Mouse (Mus musculus): ENCODE measurements around the gene Farsb. TPM values are rescaled to one million over a fixed set of nuclear protein-coding genes. Genes with fewer than 3 reads are reported as not detected.

Gene Farsb
- polyA plus RNA-seq, 2 experiments from 2014 or later, result 64.1 to 76.8 TPM

DNA sequence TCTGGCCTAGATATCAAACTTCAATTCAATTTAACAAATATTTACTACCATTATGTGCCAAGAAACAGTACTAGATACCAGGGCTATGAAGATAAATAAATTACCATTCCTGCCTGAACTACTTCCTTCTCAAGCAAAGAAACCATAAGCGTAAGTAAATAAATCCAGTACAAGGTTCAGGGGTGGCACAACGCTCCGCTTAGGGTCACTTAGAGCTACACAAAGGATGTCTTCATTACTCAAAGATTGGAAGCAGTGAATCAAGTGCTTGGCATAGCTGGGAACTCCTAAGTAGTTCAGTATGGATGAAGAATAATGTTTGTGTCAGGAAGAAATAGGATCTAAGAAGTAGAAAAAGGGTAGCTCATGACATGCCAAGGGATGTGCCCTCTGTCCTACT lies 5.3 kb downstream of the Farsb start:
- ATAC-seq, result no peak

DNA sequence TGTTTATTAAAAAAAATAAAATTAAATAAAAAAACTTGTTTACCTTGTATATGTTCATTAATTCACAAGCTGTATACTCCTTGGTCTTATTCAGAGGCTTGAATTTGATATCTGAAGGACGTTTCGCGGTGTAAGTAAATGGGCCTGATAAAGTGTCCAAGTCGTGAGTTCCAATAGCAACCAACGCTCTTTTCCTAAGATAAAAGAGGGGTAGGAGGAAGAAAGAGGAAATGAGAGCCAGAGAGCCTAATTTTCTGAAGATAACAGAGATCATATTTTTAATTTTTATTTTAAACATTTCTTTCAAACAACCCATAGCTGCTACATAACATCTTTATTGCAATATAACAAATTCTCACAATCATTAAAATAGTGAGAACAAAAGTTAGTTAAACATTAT lies 16.3 kb downstream of the Farsb start:
- ATAC-seq, result no peak

DNA sequence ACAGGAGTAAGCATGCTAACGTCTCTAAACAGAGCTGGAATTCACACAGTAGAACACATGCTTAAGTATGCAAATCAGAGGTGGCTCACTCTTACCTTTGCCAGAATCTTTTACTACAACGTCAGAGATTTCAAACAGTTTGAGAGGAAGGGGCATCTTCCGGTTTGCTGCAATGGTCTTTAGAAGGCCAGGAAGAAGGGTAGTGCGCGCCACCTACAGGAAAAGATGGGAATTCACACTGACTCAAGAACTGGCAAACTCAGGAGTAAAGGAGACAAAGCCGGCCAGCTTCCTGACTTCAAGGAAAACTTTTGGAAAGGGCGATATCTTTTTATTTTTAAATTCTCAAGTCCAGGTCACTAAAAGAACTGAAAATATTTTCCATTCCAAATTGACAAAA lies 34.0 kb downstream of the Farsb start:
- peak; percentile 62 for ATAC-seq

DNA sequence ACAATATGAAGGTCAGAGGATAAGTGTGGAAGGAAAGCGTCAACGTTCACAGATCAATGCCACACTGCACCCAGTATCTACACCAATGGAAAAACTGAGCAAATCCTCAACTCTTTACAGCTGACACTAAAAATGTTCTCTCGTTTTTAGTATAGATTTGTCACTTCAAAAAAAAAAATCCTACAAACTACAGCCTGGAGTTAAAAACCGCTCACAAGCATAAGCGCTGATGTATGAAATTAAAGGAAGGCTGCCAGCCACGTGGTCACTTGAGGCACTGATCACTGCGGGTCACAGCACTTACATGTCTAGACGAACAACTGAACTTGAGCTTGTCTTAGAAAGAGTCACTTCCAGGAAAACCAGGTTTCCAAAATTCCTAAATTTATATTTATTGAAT lies 34.8 kb downstream of the Farsb start:
- peak; percentile 46 for ATAC-seq

DNA sequence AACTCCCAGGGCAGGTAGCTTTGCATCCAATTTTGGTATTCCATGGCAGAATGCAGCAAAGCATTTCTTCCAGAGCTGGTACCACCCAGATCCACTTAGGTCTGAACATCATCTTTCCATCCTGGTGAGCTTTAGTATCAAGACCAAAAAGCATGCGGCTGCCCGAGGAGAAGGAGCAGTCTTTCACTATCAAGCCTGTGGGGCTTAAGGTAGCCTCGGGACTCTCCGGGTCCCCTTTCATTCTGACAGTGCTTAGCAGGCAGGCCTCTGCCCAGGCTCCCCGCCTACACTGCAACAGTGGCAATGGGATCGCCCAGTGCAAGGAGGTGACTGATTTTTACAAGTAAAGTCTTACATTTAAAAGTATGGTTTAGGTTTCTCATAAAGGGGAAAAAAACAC lies 36.2 kb downstream of the Farsb start:
- no peak for ATAC-seq

DNA sequence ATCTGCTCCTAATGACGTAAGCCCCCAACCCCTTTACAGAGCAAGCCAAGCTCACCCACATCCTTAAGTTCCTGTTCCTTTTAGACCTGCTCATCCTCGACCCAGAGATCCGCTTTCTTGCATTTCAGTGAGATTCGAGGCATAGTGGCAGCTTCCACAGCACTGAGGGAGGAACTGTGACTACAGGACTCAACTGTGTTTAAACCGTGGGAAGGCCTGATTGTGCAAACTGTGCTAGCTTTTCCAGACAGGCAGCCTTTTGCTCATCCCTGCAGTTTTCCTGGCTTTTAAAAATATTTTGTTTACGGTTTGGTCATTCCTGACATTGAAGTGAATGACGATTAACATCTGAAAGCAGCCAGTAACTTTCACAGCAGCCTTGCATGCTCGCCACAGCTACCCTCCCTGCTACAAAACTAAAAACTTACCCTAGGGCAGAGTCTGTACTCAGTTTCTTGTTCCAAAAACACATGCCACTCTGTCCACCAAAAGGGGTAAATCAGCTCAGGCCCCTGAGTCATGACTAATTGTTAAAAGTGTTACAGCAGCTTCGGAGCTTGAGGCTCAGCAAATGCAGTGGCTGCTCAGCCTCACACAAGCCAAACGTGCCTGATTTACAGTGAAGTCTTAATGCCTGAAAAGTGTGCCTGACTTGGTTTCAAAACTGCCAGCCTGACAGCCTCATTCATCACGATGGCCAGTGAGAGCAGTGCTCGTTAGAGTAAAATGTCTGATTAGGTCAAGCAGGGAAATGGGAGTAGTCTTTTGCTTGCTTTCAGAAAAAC lies 37.4 kb downstream of the Farsb start:
- ATAC-seq, result no peak

DNA sequence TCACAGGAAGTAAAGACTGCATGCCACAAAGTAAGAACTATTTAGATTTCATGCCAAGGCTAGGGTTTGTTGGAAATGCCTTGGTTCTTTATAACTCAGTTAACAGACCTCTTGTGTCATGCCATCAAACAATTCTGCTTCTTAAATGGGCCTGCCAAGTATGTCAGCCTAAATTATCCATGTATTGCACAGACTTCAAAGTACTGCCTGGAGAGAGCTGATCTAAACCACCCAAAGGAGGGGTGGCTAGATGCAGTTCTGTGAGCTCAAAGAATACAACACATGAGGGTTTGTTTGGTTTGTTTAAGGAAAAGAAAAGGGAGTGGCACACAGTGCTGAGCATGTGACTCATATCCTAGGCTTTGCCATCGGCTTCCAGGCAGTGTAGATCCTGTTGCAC lies 40.6 kb downstream of the Farsb start:
- no peak for ATAC-seq

DNA sequence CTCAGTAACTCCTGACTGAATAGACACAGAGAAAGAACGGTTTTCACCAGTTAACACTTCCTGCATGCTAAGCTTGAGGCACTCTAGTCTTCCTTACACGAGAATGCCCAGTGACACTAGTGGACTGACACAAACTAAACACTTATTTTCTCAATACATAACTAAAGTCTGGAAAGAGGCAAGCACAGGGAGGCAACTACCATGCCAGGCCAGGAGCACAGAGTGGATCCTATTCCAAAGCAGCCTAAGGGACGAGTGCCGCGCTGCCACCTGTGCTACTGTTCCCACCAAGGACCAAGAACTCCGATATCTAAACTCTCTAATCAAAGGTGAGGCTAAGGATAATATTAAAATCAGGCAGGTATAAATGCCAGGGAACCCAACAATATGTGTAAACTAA lies 42.0 kb downstream of the Farsb start:
- ATAC-seq, result no peak

DNA sequence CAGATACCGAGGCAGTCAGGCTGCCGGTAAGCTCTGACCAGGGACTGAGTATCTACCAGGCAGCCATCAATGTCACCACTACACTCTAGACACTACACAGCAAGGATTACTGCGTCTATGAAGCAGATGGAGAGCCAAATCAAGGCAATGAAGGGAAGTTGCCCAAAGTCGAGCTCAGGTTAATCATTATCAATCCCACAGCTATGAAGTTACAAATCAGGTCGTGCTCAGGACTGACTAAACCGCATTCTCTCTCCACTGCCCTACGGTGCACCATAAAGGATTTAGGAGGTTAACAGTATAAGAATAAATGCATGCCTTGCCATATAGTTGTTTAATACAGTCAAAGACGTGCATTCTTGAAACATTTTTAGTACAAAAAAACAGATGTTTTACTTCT lies 42.5 kb downstream of the Farsb start:
- no peak for ATAC-seq

DNA sequence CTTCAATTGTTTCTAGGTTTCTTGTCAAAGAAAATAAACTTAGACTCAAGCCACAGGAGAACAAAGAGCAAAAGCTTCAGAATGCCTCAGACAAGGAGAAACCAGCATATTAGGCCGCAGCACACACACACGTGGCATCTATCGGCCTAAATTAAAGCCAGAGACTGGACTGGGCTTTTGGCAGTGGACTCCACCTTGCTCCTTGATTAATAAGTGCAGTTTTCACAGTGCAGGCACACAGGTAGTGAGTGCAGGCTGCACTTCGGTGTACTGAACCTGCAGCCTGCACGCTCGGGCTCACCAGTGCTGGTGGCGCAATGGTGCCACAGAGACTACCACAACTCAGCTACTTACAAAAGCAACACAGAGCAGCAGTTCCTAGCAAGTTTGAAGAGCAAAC lies 45.6 kb downstream of the Farsb start:
- ATAC-seq, result no peak

DNA sequence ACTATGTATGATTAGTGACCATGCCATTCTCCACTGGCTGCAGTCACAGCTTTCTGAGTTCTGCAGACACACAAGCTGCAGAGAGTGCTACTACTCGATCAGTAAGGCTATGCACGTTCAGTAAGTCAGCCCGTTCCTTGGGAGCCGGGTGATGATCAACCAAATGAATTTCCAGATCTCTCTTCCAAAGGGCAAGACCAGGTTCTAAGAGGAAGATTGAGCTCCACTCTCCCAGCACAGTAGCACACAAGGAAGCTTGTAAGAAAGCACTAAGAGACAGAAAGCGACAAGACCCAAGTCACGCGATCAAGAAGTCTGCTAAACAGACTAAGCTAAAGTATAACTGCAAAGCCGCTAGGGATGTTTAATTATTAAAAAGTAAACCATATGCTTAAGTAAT lies 48.0 kb downstream of the Farsb start:
- ATAC-seq, result no peak

DNA sequence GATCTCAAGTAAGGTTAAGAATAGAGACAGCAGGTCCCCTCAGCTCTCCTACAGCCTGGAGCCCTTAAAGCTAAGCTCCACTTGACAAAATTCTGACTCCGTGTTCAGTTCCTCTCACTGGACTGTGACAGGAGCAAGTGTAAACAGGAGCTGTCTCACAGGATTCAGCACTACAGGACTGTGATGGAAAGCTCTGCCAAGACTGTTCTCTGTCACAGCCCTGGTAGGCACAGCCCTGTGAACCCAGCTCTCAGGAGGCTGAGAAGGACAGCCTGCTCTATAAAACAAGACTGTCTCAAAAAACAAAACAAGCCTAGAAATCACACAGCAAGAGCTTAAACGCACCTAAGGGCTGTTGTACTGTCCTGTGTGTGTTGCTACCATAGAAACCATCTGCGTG lies 51.5 kb downstream of the Farsb start:
- ATAC-seq, result no peak

DNA sequence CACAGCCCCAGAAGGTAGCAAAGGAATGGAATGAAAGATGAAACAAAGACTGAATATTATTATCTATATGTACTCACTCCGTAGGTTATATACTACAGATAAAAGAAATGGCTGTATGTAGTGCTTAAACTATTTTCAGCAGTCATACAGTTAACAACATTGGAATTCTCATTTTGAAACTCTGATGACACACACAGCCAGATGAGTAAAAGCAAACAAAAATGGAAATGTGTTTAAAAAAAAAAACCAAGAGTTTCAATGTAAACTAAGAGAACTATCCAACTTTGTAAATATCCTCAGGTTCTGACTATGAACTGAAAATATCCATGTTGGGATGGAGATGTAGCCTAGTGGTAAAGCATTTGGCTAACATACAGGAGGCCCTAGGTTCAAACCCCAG lies 52.3 kb downstream of the Farsb start:
- no peak for ATAC-seq

DNA sequence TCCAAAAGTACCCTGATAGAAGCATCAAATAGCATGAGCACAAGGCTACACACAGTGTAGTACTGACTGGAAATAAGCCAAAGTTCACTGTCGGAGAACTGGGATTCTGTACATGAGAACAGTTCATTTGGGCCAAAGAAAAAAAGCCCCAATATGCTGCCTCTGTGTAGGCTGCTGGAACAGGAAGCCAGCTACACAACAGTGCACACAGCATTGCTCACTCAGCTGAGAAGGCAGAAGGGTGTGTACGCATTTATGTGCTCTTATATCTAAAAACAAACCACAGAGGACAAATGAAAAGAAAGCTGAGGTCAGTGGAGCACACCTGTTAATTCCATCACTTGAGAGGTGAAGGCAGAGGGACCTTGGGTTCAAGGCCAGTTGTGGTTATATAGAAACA lies 52.7 kb downstream of the Farsb start:
- ATAC-seq, result peak; percentile 74

DNA sequence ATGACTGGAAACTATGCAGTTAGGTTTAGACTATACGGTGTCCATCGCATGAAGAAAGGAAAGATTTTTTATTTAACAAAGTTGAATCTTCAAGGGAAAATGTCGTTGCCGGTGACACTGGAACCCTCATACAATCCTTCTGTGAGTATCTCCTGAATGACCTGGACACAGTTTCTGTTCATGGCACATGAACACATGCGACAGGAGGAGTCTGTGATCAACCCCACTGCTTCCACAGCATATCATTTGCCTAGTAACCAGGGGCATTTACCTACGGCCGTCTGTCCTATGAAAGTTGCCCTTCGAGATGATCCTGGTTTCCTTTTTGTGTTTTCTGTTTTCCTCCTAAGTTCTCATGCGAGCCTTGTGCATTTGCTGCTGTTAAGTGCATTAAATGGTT lies 55.2 kb downstream of the Farsb start:
- no peak for ATAC-seq

DNA sequence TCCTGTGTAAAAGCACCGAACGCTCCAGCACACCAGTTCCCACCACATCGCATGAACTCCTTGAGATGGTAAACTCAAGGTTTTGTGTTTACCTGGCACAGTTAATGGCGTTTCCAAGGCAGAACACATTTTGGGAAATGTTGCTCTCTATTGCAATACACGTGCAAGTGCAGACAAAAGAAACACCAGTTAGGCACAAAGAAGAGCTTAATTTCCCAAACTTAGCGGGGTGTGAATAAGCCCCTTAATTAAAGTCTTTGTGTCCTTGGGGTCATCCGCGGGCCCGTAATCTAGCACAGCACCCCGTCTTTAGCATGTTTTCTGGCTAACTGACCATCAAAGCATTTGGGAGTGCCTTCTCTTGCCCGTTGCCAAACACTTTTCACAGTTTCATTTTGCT lies 59.8 kb downstream of the Farsb start:
- ATAC-seq, result no peak

DNA sequence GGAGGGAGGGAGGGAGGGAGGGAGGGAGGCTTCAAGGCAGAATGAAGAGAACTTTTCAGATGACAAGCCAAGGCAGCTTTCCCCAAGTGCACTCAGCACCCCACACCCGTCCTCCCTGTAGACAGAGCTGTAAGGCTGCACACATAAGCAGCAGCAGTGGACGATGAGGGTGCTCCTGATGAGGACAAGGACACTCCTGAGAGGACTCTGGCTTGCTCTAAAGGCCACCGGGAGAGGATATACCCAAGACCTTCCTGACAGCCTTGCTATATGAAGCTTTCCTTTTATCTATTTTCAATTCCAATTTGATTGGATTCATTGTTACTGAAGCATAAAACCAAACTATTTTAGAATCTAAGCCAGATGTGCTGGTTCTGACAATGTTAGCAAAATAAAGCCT lies 61.9 kb downstream of the Farsb start:
- ATAC-seq, result no peak

DNA sequence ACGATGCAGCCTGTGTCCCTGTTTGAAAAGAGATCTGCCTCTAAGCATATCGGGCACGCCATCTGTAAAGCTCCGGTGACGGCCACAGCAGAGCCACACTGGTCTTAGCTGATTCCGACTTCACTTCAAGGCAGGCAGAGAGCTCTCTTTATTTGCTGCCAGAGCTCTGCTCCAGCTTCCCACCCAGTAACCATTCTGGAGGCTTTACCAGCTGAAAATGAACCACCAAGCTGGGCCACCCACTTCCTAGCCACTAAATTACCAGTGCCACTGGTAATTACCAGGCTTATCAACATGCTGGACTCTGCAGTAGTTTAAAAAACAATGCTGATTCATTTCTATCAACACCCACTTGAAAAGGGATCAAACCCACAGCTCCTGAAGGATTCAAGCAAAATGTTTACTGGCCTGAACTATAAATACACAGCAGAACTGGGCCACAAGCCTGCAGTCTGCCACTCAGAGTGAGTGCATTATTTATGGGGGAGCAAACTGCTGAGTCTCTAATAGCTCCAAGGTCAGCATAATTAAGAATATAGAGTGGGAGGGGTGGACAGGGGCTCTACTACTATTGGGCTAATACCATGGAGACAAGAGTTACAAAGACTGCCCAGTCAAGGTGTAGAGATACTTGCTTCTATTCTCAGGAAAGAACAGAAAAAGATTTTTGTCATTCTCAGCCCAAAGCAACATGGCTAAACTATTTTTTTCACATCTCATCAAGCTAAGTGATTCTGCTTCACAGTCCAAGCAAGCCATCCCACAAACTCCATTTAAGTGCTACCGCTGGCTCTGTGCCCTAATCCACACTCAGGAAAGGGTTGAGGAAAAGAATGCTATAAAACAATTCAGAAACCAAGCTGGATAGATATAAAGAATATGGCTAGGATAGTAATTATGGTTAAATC lies 62.6 kb downstream of the Farsb start:
- no peak for ATAC-seq

DNA sequence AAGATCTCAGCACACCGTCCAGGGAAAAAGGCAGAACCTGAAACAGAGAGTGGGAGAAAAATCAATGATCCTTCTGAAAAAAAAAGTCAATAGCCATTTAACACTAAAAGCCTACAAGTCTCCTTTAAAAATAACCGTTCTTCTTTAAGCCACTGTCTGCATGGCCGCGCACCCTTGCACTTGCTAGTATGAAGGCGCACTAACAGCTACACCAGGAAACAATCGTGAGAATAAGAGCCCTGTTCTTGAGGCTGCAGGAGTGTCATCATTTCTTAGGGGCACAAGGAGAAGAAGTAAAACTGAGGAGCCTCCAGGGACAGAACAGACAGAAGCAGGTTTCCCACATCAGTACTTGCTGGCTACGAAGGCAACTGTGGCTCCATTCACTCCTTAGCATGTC lies 63.4 kb downstream of the Farsb start:
- ATAC-seq, result no peak

DNA sequence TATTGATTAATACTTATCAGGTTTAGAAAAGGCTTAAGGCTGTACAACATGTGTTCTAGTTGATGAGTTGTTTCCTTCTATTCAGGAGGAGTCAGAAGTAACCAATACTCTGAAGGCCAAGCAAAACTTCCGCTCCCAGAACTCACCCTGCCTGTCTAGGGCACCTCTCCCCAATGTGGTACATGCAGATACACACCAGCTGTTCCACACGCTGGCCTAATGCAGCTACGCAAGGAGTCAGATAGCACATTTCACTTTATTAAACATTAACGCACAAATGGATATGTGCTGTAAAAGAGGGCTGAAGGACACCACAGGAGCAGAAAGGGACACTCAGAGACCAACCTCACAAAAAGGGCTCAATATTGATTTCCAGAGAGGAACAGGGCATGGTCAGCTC lies 63.8 kb downstream of the Farsb start:
- ATAC-seq, result no peak

DNA sequence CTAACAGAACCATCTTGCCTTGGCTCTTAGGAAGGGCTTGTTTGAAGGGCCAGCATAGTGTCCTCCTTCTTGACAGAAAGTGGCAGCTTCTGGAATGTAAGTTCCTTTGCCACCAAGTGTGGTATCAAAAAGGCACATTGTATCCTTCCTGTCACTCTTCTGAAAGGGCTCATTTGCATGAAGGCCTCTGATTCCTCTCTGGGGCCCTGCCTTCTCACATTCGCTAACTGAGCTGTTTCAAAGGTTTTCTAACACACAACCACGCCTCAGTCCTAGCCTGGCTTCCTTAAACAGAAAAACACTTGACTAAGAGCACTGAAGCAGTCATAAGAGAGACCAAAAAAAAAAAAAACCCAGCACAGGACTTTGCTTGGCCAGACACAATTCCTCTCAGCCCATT lies 66.1 kb downstream of the Farsb start:
- ATAC-seq, result peak; percentile 94

DNA sequence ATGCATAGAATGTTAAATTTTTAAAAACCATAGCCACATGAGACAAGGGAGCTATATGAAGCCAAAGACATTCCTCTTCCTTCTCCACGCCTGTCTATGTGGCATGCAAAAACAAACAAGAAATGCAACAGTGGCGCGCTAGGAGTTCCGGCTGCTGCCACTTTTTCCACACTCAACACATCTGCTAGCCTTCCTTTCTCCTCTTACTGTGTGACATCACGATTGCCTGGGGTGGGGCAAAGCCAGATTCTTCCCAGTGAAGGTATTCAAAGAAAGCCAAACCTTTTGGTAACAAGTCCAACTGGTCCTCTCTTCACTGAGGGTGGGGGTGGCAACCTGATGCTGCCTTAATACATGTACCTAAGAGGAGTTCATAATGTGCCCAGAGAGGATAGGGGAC lies 66.9 kb downstream of the Farsb start:
- ATAC-seq, result no peak

DNA sequence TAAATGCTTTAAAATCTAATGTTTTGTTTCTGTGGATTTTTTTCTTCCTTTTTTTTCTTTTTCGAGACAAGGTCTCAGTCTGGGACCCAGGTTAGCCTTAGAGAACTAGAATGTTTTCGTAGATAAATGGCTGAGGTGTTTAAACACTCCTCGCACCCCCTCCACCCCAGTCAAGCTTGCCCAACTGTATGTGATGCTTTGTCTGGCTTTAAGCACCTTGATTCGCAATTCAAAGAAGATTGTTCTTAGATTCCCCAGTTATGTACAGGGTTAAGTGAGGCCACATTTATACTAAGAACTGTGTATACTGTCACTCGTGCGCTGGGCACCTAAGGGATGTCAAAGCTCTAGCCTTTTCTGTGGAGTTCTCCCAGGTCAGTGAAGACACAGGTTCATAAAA lies 68.4 kb downstream of the Farsb start:
- ATAC-seq, result no peak

DNA sequence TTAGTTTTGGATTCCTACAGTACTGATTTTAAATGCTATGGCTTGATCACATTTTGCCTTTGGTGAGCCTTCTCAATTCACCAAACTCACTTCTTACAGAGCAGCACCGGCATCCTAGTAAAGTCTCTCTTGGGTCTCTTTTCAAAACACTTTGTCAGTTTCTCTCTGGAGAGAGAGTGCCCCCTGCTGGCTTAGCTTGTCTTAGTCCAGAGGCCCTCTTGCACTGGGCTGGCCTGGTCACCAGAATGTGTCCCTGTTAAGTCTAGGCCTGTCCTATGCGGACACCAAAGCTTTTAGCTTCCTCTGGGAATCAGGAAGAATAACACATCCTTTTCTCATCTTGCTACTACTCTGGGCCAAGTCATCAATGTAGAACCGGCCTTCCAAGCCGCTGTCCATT lies 69.1 kb downstream of the Farsb start:
- ATAC-seq, result no peak

Data from CD4-positive, CD25-positive, alpha-beta regulatory T cell, adult 4 months (primary cell).